Mouse (Mus musculus) heart, embryonic 13.5 days (tissue): ENCODE measurements at regions not wholly inside any gene's neighbourhood (a gene's known extent, or its start where the extent isn't known, plus 50 kb on each side); places are given as distances from the start of the nearest gene placed in this dataset.

Experiments
- ATAC-seq: fragments of 200-750 bp; cut with Nextera tagmentation; 2 replicates; pipeline ENCODE4 v1.8.0; 2017; ENCODE audit warnings: moderate TSS enrichment; ENCODE audit not compliant: insufficient number of reproducible peaks, low FRiP score, low TSS enrichment; ENCODE audit errors: extremely low read depth
- H3K27ac ChIP-seq: fragments of 300-500 bp; sonication (generic); replicated peaks from 2 replicates; pipeline ENCODE4 v1.5.1; 2015; ENCODE audit warnings: moderate library complexity, mild to moderate bottlenecking, inconsistent platforms
- H3K27me3 ChIP-seq: fragments of 300-500 bp; sonication (generic); replicated peaks from 2 replicates; pipeline ENCODE4 v1.6.1; 2015; ENCODE audit warnings: mild to moderate bottlenecking, inconsistent platforms
- H3K36me3 ChIP-seq: fragments of 300-500 bp; sonication (generic); 2 replicates; pipeline ENCODE4 v1.6.1; 2015; ENCODE audit warnings: mild to moderate bottlenecking, inconsistent platforms
- H3K4me1 ChIP-seq: fragments of 300-500 bp; sonication (generic); 2 replicates; pipeline ENCODE4 v1.6.1; 2015; ENCODE audit warnings: inconsistent platforms
- H3K4me2 ChIP-seq: fragments of 300-500 bp; sonication (generic); 2 replicates; pipeline ENCODE4 v1.6.1; 2015; ENCODE audit warnings: inconsistent platforms, mild to moderate bottlenecking, moderate library complexity
- H3K4me3 ChIP-seq: fragments of 300-500 bp; sonication (generic); 2 replicates; pipeline ENCODE4 v1.5.1; 2015; ENCODE audit warnings: moderate library complexity, mild to moderate bottlenecking, inconsistent platforms
- H3K9ac ChIP-seq: fragments of 300-500 bp; sonication (generic); 2 replicates; pipeline ENCODE4 v1.6.1; 2015; ENCODE audit warnings: inconsistent platforms, mild to moderate bottlenecking, moderate library complexity
- H3K9me3 ChIP-seq: fragments of 300-500 bp; sonication (generic); 2 replicates; pipeline ENCODE4 v1.6.1; 2016; ENCODE audit warnings: inconsistent platforms
- WGBS: fragments of 180-500 bp; shearing (Covaris S2); methylation state at CpG from one replicate; pipeline ENCODE4 v1.1.7; 2015; ENCODE audit warnings: mixed read lengths; 5-methylcytosine and 5-hydroxymethylcytosine counted together

- no peak for ATAC-seq
- Histone ChIP-seq H3K36me3 (no peaks in the 10 kb centered on the region), H3K9me3 (no peaks in the 10 kb centered on the region), H3K9ac (no peak overlapping the region), H3K27ac (no peak overlapping the region), H3K27me3 (no peaks in the 10 kb centered on the region), H3K4me2 (no peak overlapping the region), H3K4me1 (peaks cover 30% of the 10 kb centered on the region), H3K4me3 (no peak overlapping the region)
- WGBS = 78% methylated on average over 7 of the region's 7 CpGs
These were observed 54.8 kb downstream of the 1700122O11Rik start for GRCm38 (mm10) chr17:47983286-47983685.

- Histone ChIP-seq H3K36me3 (no peaks in the 10 kb centered on the region), H3K27ac (no peak overlapping the region), H3K9me3 (no peaks in the 10 kb centered on the region), H3K4me1 (peaks cover 34% of the 10 kb centered on the region), H3K4me3 (no peak overlapping the region), H3K27me3 (no peaks in the 10 kb centered on the region), H3K4me2 (no peak overlapping the region), H3K9ac (peak overlapping the region; percentile 33; the same call in 1 of the 2 replicates)
- WGBS = 18% methylated on average over 7 of the region's 7 CpGs
- ATAC-seq = no peak
These were observed 56.5 kb downstream of the 1700122O11Rik start for GRCm38 (mm10) chr17:47981556-47982027.

- H3K9me3 ChIP-seq = no peaks in the 10 kb centered on the region
- H3K4me1 ChIP-seq = peaks cover 56% of the 10 kb centered on the region
- H3K27me3 ChIP-seq = no peaks in the 10 kb centered on the region
- WGBS = 18% methylated on average over 4 of the region's 4 CpGs
- H3K36me3 ChIP-seq = no peaks in the 10 kb centered on the region
- no peak overlapping the region for H3K4me3 ChIP-seq
- 0 out of 2 replicates have a peak overlapping the region, but pooled peaks have one; percentile 34 for H3K27ac ChIP-seq
- 0 out of 2 replicates have a peak overlapping the region, but pooled peaks have one; percentile 5 for H3K9ac ChIP-seq
- H3K4me2 ChIP-seq = no peak overlapping the region
- no peak for ATAC-seq
These were observed 54.8 kb upstream of the Foxp4 start for GRCm38 (mm10) chr17:47979266-47979665.

GRCm38 (mm10) chr17:47978404-47979030 lies 54.1 kb upstream of the Foxp4 start:
- no peaks in the 10 kb centered on the region for H3K27me3 ChIP-seq
- no peak overlapping the region for H3K4me3 ChIP-seq
- H3K4me2 ChIP-seq = no peak overlapping the region
- no peaks in the 10 kb centered on the region for H3K9me3 ChIP-seq
- 0 out of 2 replicates have a peak overlapping the region, but pooled peaks have one; percentile 34 for H3K27ac ChIP-seq
- H3K4me1 ChIP-seq = peaks cover 62% of the 10 kb centered on the region
- peak overlapping the region; percentile 25; the same call in 1 of the 2 replicates for H3K9ac ChIP-seq
- H3K36me3 ChIP-seq = no peaks in the 10 kb centered on the region
- 21% methylated on average over 9 of the region's 9 CpGs for WGBS
- ATAC-seq = no peak

- WGBS = 61% methylated on average over 2 of the region's 2 CpGs
- Histone ChIP-seq H3K4me3 (no peak overlapping the region), H3K4me2 (no peak overlapping the region), H3K9me3 (no peaks in the 10 kb centered on the region), H3K9ac (no peak overlapping the region), H3K4me1 (peaks cover 67% of the 10 kb centered on the region), H3K27me3 (no peaks in the 10 kb centered on the region), H3K36me3 (no peaks in the 10 kb centered on the region), H3K27ac (no peak overlapping the region)
- no peak for ATAC-seq
These were observed 53.6 kb upstream of the Foxp4 start for GRCm38 (mm10) chr17:47978001-47978400.

- WGBS = 88% methylated on average over 7 of the region's 7 CpGs
- ATAC-seq = no peak
- Histone ChIP-seq H3K36me3 (no peaks in the 10 kb centered on the region), H3K27me3 (no peaks in the 10 kb centered on the region), H3K4me3 (no peak overlapping the region), H3K9ac (no peak overlapping the region), H3K4me2 (no peak overlapping the region), H3K27ac (peak overlapping the region; percentile 88), H3K9me3 (no peaks in the 10 kb centered on the region), H3K4me1 (peaks cover 68% of the 10 kb centered on the region)
These were observed 52.5 kb upstream of the Foxp4 start for GRCm38 (mm10) chr17:47976999-47977357.

GRCm38 (mm10) chr17:47976061-47976998 lies 51.9 kb upstream of the Foxp4 start:
- H3K36me3 ChIP-seq = no peaks in the 10 kb centered on the region
- H3K4me1 ChIP-seq = peaks cover 62% of the 10 kb centered on the region
- 19% methylated on average over 27 of the region's 27 CpGs for WGBS

GRCm38 (mm10) chr17:47975281-47976060 lies 51.0 kb upstream of the Foxp4 start:
- Histone ChIP-seq H3K27ac (peak overlapping the region; percentile 88), H3K4me3 (peak overlapping the region; percentile 53), H3K9me3 (no peaks in the 10 kb centered on the region), H3K9ac (peak overlapping the region; percentile 82), H3K4me2 (peak overlapping the region; percentile 82), H3K27me3 (no peaks in the 10 kb centered on the region), H3K4me1 (peaks cover 56% of the 10 kb centered on the region), H3K36me3 (no peaks in the 10 kb centered on the region)
- WGBS = 4% methylated on average over 28 of the region's 37 CpGs
- no peak for ATAC-seq

More at GRCm38 (mm10) chr17:47976061-47976998, 51.9 kb upstream of the Foxp4 start:
- H3K4me3 ChIP-seq = peak overlapping the region; percentile 53
- H3K9me3 ChIP-seq = no peaks in the 10 kb centered on the region
- no peaks in the 10 kb centered on the region for H3K27me3 ChIP-seq
- H3K9ac ChIP-seq = peak overlapping the region; percentile 82
- no peak for ATAC-seq
- H3K4me2 ChIP-seq = peak overlapping the region; percentile 82
- H3K27ac ChIP-seq = peak overlapping the region; percentile 88

GRCm38 (mm10) chr17:47974503-47974902 lies 50.1 kb upstream of the Foxp4 start:
- Histone ChIP-seq H3K4me1 (peaks cover 51% of the 10 kb centered on the region), H3K9ac (peak overlapping the region; percentile 82), H3K36me3 (no peaks in the 10 kb centered on the region), H3K27me3 (no peaks in the 10 kb centered on the region), H3K9me3 (no peaks in the 10 kb centered on the region), H3K4me2 (peak overlapping the region; percentile 82), H3K27ac (peak overlapping the region; percentile 88), H3K4me3 (peak overlapping the region; percentile 53)
- no peak for ATAC-seq
- 5% methylated on average over 13 of the region's 13 CpGs for WGBS
